Mouse (Mus musculus) thymus, postnatal 4 days (tissue): ENCODE results near the gene Kcnq2.
A peak's percentile ranks its signal among the peaks of the same experiment; 100 is the strongest.

ENCODE experiments used
- DNase-seq: peaks from one replicate; pipeline ENCODE4 v3.0.0; 2021

The Kcnq2 gene

DNA sequence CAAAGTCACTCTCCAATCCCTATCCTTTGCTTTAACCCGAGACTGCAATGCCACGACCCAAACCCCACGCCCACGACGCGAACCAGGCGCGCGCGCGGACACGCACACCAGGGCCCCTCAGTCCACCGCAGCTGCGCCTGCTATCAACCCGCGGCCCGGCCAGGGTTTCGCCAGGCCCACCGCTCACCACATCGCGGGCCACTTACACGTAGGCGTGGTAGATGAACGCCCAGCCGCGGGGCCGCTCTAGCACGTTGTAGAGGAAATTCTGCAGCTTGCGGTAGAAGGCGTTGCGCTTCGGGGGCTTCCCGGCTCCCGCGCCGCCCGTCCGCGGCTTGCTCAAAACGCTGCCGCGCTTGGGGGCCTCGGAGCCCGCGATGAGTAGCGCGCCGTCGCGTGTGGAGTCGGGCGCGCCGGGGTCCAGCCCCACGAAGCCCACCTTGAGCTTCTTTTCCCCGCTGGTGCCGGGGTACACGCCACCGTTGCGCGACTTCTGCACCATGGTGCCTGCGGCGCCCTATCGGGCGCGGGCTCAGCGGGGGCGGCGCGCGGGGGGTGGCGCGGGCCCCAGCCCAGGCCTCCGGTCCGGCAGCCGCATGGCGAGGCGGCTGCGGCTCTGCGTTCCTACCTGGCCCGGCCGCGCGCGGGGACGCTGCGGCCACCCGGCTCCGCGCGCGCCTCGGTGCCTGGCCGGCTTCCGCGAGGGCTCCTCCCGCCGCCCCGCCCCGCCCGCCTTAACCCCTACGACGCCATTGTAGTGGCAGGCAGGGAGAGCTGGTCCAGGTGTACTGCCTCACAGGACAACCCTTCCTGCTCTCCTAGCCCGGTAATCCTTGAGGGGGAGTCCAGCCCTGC, at the start of gene Kcnq2:
TSS of gene Kcnq2 (minus strand) at position 710 of the 855 bp plus-strand sequence.
- no peak for DNase-seq

DNA sequence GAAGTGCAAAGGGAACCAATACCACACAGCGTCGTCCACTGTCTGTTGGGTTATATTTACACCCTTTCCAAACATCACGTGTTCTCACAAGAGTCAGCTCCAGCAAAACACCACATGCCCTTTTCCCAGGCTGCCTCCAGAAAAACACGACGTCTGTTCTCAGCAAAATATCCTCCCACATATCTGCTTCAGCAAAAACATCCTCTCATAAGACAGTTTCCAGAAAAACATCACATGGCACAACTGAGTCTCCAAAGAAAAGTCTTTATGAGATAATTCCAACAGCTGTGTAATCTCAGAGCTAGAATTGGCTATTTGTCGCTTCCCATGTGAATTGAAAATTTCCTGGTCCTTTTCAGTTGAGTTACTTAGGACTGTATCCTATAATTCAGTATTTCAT, 45.8 kb upstream of the Kcnq2 start:
- DNase-seq = no peak

DNA sequence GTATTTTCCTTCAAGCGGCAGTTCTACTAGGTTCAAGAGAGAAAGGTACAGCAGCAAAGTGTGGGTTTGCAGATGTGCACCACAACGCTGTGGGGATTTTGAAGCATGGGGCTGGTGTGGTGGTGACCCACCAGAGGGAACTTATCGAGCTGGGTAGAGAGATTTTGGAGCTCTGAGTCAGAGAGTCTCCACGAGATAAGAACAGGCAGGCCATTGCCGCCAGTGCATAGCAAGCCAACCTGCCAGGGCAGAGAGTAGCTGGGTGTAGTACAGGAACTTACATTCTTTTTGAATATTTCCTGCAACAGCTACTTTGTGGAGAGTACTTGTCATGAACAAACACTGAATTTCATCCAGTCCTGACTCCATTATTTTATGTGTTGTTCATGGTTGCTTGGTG, 43.4 kb upstream of the Kcnq2 start:
- no peak for DNase-seq

DNA sequence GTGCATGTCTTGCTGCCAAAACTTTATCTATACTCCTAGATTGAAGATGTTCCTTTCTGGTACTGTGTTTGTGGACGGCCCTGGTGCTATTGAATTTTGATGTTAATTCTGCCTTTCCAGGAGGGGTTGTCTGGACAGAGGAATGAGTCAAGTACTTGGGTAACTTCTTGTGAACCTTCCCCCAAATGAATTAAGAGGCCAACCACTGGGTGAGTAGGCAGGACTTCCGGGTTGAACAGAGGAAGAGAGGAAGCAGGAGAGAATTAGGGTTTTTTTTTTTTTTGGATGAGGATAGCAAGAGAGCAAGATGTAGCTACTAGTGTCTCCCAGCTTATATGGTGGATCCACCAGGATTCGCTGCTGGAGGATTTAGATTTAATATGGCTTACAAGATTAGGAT, 42.9 kb upstream of the Kcnq2 start:
- no peak for DNase-seq

DNA sequence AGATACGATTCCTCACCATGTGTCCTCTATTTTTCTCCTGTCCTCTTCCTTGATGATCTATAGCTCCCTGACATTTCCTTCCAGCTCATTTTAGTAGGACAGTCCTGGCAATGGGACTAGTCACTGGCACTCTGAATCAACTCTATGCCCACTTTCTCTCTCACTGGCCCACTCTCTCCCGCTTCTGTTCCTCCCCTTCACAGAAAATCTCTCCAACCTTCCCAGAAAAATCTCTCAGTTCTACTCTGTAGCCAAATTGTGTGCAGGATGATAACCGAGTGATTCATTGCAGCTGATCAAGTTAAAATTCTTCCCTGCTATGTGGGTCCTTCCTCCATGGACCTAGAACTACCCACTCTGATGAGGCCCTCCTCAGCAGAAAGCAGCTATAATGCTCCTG, 39.5 kb upstream of the Kcnq2 start:
- no peak for DNase-seq

DNA sequence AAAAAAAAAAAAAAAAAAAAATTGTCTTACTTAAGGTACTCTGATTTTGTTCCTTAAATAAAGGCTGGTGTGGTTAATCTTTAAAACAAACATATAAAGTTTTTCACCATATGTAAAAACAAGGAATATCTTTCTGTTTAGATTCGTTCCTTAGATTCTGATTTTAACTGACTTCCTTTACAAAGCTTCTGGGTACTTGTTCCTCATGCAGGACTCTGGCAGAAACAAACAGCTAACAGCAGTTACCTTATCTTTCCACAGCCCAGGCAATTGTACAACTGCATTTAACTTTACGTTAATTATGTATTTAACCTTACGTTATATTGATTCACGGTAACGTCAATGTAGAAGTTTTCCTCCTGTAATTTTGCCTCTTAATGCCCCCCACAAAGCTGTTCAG, 31.4 kb upstream of the Kcnq2 start:
- no peak for DNase-seq

DNA sequence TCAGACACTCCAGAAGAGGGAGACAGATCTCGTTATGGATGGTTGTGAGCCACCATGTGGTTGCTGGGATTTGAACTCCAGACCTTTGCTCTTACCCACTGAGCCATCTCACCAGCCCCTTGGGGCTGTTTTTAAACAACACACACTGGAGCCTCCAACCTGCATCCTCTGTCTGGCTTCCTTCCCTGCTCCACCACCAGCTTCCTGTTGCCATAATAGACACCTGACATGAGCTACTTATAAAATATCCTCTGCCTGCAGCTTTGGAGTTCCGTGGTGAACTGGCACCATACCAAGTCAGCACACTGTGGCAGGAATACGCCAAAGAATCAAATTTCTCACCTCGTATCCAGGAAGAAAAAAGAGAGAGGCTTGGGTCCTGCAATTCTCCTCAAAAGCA, 25.7 kb upstream of the Kcnq2 start:
- no peak for DNase-seq

DNA sequence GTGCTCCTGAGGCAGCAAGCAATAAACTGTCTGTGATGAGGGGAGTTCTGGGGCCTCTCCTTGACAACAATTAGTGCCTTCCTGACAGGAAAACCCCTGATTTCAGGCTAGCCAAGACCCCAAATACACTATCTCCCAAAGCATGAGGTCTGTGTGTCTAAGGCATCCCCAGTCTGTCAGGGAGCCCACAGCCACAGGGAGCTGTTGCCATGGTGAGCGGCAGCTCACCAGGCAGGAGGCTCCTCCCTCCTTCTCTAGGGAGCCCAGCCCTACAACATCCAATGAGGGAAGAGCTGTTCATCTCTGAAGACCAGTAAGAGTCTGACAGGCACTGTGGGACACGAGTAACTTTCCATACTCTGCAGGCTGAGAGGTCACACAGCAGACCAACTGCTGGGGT, 24.7 kb upstream of the Kcnq2 start:
- DNase-seq = no peak

DNA sequence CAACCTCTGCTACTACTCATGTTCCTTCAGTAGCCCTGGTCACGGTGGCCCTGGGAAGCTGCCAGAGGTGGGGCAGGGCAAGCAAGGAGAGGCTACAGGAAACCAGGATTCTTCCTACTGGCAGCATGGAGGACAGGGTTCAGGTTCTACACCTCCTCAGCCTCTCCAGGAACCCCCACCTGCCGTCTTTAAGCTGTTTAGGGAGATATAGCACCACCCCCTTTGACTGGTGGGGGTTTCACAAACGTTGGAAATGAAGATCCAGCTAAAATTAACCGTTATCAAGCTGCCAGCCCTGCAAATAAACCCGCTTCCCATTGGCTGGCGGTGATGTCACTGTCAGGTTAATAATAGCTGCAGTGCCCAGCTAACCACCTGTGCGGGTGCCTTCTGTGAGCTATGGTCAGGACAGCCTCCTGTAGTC, 24.0 kb upstream of the Kcnq2 start:
- DNase-seq = no peak

DNA sequence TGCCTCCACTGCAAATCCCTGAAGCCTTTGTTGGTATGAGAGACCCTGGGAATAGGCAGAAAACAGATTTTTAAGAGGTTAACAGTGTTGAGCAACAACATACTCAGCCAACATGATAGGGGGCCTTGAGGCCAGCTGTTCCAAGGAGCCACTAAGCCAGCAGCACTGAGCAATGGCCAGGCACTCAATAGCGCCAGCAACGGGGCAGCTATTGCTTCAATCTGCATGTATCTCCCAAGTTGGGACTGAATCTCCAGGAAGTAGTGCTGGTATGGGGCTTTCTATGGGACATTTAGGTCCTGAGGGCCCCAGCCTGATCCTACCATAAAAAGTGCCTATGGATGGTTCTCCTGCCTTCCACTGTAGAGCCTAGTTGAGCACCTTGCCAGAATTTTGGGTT, 23.4 kb upstream of the Kcnq2 start:
- no peak for DNase-seq

DNA sequence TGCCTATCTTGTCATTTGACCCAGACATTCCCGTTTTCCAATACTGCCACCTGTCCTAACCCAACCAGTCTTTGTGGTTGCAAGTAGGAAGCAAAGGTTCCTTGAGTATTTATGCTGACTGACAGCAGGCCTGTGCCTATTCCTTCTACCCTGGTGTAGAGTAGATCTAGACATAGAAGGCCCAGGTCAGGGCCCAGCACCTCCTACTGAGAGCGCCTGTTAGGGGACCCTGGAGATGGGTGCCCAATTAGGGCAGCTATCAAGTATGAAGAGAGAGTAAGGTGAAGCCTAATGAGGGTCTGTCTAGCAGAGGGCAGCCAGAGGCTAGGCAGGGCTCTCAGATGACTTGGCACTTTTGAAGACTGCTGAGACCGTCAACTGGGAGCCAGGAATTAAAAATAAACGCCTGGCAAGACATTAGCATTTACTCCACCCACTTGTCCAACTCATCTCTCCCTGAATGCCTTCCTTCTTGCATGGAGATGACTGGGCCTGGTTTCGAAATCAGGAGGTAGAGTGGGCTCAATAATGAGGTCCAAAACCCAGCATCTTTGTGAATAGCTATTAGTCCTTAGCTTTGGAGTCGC, 22.7 kb upstream of the Kcnq2 start:
- DNase-seq = no peak

DNA sequence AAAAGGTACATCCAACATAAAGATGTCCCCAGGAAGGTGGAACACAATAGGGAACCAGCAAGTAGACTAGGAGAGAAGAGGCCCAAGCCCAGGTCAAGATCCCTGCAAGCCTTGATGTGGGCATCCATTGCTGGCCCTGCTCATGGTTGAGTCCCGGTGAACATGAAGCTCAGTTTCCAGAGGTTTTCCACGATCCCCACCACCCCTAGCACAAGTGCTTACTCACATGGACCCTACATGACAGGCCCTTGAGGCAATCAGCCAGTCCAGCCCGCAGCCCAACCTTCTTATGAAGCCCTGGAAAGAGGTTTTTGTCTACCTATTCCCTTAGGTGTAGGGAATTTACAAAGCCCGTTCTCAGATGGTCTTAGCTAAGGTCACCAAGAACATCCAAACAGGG, 22.1 kb upstream of the Kcnq2 start:
- DNase-seq = no peak

DNA sequence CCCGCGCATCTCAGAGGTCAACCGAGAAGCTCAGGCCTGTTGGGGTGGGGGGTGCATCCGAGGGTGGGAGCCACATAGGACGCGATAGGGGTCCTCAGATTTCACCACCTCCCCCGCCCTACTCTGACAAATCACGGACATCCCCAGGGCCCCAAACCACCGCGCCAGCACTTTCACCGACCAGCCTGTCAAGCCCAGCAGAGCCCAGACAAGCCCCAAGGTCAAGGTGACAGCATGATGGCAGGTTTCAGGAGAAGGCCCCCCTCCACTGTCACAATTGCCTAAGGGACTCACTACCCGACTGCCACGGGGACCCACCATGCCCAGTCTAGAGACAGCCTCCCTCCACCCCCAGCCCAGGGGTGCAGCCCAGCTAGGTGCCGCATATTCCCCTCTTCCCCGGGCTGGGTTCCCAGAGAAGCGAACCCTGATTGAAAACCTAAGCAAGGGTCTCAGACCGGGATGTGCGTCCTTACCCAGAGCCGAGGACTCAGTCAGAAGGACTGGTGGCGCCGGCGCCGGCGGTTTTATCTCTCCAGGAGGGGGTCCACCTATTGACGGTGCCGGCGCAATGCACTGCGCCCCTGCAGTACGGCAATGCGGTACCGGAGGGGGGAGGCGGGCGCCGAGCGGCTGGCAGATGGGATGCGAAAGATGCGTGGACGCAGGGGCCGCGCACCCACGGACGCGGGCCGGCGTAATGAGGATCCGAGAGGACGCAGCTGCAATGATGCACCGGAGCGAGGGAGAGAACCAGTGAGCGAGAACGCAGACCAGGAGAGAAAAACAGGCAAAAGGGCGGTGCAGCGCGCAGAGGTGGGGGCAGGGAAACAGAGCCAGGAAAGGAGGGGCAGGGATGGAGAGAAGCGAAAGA, 21.4 kb upstream of the Kcnq2 start, which contains the start of gene Eef1a2:
TSS of gene Eef1a2 (minus strand) at position 767 of the 874 bp plus-strand sequence.
- no peak for DNase-seq

DNA sequence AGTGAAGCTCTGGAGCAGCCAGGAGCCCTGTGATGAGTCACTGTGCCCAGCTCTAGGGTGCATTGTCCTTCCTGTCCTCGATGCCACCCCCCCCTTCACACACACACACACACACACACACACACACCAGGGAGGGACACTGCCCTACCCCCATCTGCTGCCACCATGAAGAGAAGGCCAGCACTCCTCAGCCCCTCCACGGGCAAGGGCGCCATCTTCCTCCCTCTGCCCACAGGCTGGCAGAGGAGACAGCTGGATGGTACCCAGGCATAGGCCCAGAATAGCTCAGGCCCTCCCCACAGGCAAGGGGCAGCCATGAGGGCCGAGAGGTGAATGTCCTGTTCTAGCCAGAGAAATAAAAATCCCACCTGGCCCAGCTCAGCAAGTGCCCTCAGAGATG, 20.7 kb upstream of the Kcnq2 start:
- DNase-seq = no peak

DNA sequence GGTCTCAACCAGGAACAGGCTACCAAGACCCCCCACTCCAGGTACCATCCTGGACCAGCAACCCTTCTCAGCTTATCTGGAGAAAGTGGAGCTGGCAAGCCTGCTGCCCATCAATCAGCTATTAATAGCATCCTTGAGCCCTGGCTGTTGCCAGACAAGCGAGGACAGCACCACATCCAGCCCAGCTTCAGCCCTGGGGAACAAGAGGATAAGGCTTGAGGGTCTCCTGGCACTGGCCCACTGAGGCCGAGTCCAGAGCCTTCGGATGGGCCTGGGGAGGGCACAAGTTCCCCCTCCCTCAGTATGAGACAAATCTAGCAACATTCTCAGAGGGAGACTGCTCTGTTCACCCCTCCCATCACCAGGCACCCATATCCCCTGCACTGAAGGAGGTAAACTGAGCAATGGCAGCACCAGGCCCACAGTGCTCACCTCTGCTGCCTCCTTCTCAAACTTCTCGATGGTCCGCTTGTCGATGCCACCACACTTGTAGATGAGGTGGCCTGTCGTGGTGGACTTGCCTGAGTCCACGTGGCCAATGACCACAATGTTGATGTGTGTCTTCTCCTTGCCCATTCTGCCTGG, 19.8 kb upstream of the Kcnq2 start:
- no peak for DNase-seq

DNA sequence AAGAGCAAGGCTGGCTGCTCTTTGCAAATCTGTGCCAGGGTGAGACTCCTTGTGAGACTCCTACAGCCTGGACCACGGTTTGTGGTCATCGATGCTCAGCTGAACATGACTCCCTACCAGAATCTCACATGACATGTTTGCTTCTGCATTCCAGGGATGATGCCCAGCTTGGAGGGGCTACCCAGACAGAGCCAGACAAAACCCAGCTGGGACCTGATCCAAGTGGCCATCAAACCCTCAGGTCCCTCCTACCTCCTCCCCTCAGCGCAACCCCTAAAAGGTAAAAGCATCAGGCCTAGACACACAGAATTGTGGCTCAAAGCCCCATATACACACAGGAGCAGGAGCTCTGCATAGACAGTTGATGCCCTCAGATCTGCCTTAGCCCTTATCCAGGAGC, 19.3 kb upstream of the Kcnq2 start:
- no peak for DNase-seq

DNA sequence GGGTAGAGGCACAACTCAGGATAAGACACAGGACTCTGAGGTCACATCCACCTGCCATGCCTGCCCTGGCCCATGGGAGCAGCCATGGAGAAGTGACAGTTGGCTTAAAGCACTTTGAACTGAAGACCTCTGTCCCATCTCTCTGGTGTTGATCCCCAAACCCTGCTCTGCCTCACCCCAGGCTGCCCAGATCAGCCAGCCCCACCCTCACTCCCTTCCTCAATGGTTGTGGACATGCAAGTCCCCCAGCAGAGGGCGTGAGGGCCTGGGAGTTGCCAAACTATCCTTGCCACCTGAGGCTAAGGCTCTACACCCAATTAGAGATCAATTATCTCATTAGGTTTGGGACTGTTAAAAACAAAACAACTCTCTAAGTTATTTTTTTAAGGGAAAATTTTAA, 18.7 kb upstream of the Kcnq2 start:
- peak; percentile 64 for DNase-seq

DNA sequence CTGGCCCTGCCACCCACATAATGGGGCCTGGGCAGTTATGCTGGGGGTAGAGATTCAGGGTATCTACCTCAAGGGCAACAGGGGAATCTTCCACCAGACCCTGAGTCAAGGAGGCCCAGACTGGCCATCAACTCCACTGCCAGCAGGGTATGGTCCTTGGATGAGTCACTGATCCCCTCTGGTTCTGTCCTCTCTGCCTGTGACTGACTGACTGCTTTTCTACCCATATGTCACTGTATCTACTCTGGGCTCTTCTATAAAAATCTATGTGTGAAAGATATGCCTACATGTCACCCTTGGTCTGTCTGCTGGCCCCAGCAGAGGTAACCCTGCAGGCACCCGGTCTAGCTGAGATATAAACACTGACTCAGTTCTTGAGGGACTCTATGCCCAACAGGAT, 18.0 kb upstream of the Kcnq2 start:
- DNase-seq = no peak

DNA sequence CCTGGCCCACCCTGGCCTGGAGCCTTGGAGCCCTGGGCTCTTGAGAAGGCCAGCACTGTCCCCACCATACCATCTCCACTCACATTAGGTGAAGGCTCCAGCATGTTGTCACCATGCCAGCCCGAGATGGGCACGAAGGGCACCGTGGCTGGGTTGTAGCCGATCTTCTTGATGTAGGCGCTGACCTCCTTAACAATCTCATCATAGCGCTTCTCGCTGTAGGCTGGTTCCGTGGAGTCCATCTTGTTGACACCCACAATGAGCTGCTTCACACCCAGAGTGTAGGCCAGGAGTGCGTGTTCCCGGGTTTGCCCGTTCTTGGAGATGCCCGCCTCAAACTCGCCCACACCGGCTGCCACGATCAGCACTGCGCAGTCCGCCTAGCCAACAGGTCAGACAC, 17.6 kb upstream of the Kcnq2 start:
- no peak for DNase-seq

DNA sequence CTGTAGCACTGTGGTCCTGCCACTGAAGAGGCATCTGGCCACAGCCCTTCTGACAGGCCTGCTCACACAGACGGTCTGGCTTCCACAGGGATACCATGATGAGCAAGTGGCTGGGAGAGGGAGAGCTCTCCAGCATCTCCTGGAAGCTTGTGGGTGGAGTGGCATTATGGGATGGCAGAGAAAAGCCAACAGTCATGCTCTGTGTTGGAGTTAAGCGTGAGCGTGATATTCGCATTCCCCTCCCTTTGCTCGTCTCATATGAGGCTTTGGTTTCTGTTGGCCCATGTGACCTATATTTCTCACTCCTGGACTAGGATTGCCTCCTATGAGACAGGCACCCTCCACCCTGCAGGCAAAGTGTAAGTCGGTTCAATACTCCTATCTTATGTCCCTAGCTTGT, 15.2 kb upstream of the Kcnq2 start:
- DNase-seq = no peak

DNA sequence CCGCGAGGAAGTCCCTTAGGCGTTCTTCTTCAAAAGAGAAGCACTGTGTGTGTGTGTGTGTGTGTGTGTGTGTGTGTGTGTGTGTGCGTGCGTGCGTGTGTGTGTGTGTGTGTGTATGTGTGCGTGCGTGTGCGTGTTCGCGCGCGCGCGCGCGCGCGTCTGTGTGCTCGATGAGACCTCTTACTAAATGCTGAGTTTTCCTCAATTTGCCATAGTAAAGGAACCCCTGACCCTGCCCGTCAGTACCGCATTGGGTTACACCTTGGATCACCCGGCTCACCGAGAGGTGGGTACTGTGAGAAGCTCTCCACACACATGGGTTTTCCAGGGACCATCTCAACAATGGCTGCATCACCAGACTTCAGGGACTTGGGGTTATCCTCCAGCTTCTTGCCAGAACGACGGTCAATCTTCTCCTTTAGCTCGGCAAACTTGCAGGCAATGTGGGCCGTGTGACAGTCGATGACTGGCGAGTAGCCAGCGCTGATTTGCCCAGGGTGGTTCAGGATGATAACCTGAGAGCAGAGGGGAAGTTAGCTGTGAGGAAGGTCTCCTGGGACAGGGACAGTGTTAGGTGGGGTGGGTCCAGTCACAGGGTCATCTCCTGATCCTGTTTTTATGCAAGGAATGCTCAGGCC, 13.3 kb upstream of the Kcnq2 start:
- DNase-seq = no peak

DNA sequence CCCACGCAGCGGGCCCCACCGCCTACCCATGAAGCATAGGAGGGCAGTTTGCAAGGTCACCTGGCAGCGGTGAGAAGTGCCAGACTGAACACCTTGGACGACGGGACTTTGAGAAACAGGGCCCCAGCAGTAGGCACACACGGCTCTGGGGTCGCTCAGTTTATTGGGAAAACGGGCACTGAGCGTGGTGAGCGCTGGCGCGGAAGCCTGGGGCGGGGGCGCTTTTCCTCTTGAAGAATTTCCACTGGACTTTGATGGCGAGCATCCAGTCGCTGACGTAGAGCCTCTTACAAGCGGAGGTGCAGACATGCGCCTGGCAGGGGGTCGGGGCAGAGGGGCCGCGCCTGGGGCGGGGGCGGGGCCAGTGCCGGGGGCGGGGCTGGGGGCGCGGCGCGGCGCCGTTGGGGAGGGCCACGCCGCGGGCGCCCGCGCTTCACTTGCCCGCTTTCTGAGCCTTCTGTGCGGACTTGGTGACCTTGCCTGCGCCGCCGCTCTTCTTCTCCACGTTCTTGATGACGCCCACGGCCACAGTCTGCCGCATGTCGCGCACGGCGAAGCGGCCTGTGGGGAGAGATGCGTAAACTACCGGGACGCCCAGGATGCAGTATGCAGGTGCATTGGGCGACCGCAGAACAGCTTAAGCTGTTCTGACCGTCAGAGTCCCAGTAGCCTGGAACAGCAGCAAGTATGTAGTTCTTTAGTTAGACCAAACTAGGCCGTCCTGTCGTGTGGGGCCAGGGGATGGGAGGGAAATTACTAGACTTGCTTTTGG, 12.6 kb upstream of the Kcnq2 start:
- peak; percentile 47 for DNase-seq
